Mouse (Mus musculus) neural tube, embryonic 14.5 days (tissue): Measurements from ENCODE around the gene Gm498. TPM values are rescaled to one million over a fixed set of nuclear protein-coding genes. Genes with fewer than 3 reads are reported as not detected.

Experiments used
- ATAC-seq: fragments of 200-750 bp; cut with Nextera tagmentation; 2 replicates; pipeline ENCODE4 v1.8.0; 2017; ENCODE audit warnings: low read depth, mild to moderate bottlenecking, moderate TSS enrichment, moderate library complexity
- H3K27ac ChIP-seq: fragments of 300-500 bp; sonication (generic); 2 replicates; pipeline ENCODE4 v1.5.1; 2014; ENCODE audit warnings: low read depth, mild to moderate bottlenecking, control low read depth, low read length, moderate library complexity, mixed read lengths
- H3K27me3 ChIP-seq: fragments of 300-500 bp; sonication (generic); 2 replicates; pipeline ENCODE4 v1.6.1; 2014; ENCODE audit warnings: low read length; ENCODE audit not compliant: control insufficient read depth, insufficient read depth
- H3K36me3 ChIP-seq: fragments of 300-500 bp; sonication (generic); 2 replicates; pipeline ENCODE4 v1.6.1; 2014; ENCODE audit warnings: low read length, mixed read lengths; ENCODE audit not compliant: control insufficient read depth, insufficient read depth
- H3K4me1 ChIP-seq: fragments of 300-500 bp; sonication (generic); 2 replicates; pipeline ENCODE4 v1.6.1; 2014; ENCODE audit warnings: low read length; ENCODE audit not compliant: control insufficient read depth, insufficient read depth
- H3K4me2 ChIP-seq: fragments of 300-500 bp; sonication (generic); 2 replicates; pipeline ENCODE4 v1.6.1; 2014; ENCODE audit warnings: mild to moderate bottlenecking, low read depth, low read length, control low read depth
- H3K4me3 ChIP-seq: fragments of 300-500 bp; sonication (generic); 2 replicates; pipeline ENCODE4 v1.5.1; 2014; ENCODE audit warnings: low read depth, low read length, control low read depth, mixed read lengths
- H3K9ac ChIP-seq: fragments of 300-500 bp; sonication (generic); replicated peaks from 2 replicates; pipeline ENCODE4 v1.6.1; 2014; ENCODE audit warnings: low read depth, mild to moderate bottlenecking, control low read depth, low read length, mixed read lengths
- H3K9me3 ChIP-seq: fragments of 300-500 bp; sonication (generic); 2 replicates; pipeline ENCODE4 v1.6.1; 2016; ENCODE audit warnings: low read length; ENCODE audit not compliant: control insufficient read depth
- WGBS: fragments of 180-500 bp; shearing (Covaris S2); extraction: QIAGEN DNeasy Blood & Tissue Kit; methylation state at CpG from one replicate; pipeline ENCODE4 v1.1.7; 2014; 5-methylcytosine and 5-hydroxymethylcytosine counted together
- polyA plus RNA-seq: library from polyadenylated mRNA; unstranded; fragments of >200 nt; fragmentation: Nextera tagmentation; extraction: Ambion mirVana; gene quantifications from 2 replicates; pipeline ENCODE4 v1.2.1, GENCODE M21; 2014

The Gm498 gene
- polyA plus RNA-seq, result not detected in 2 replicates

DNA sequence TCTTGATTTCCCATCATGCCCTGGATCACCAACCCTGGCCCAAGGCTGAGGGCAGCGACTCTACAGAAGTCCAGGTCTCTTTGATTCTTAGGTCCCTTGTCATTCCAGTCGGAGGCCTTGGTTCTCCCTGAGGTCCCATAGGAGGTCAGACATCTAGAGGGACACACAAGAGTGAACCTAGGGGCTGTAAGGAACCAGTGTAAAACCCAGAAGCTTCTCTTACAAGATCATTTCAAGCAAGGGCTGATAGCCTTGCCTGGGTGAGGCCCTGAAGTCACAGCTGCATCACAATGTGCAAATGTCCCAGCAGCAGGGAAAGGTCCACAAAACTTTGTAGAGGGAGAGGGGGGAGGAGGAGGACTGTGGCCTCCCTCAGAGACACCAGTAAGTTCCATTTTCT is at the start of gene Gm498:
Gene Gm498 (plus strand): TSS at position 301 of the 400 bp plus-strand sequence.
- no peaks in the 10 kb centered on the region for H3K9me3 ChIP-seq
- WGBS, result 85% methylated on average over 2 of the region's 2 CpGs
- no peak within 1 kb of the TSS for H3K4me2 ChIP-seq
- ATAC-seq, result no peak
- H3K4me3 ChIP-seq, result no peak within 1 kb of the TSS
- H3K9ac ChIP-seq, result no peak within 1 kb of the TSS
- H3K36me3 ChIP-seq, result no peaks in the 10 kb centered on the region
- H3K4me1 ChIP-seq, result no peaks in the 10 kb centered on the region
- H3K27me3 ChIP-seq, result no peaks in the 10 kb centered on the region
- H3K27ac ChIP-seq, result no peak within 1 kb of the TSS

DNA sequence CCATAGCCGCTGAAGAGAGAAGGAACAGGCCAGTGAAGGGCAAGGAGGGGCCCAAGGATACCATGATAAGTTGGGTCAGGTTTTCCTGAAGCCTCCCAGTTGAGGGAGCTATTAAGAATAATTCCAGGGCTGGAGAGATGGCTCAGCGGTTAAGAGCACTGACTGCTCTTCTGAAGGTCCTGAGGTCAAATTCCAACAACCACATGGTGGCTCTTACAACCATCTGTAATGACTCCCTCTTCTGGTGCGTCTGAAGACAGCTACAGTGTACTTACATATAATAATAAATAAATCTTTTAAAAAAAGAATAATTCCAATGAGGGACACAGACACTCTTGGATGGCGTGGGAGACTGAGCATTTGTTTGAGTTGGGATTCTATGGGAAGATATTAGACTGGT is 47.4 kb upstream of the Gm498 start:
- Histone ChIP-seq H3K27me3 (no peaks in the 10 kb centered on the region), H3K4me3 (no peak overlapping the region), H3K9ac (no peak overlapping the region), H3K36me3 (peaks cover 7% of the 10 kb centered on the region; the same call in 1 of the 2 replicates), H3K4me1 (peaks cover 10% of the 10 kb centered on the region), H3K27ac (no peak overlapping the region), H3K4me2 (no peak overlapping the region), H3K9me3 (no peaks in the 10 kb centered on the region)
- WGBS, result 89% methylated on average over 4 of the region's 4 CpGs
- no peak for ATAC-seq

GRCm38 (mm10) chr7:143821241-143821640 is 45.4 kb upstream of the Gm498 start:
- H3K4me1 ChIP-seq, result peaks cover 10% of the 10 kb centered on the region
- no peak overlapping the region for H3K27ac ChIP-seq
- H3K4me2 ChIP-seq, result no peak overlapping the region
- no peak for ATAC-seq
- no peaks in the 10 kb centered on the region for H3K36me3 ChIP-seq
- no peaks in the 10 kb centered on the region for H3K27me3 ChIP-seq
- H3K9me3 ChIP-seq, result no peaks in the 10 kb centered on the region
- WGBS, result 89% methylated on average over 2 of the region's 2 CpGs
- H3K4me3 ChIP-seq, result no peak overlapping the region
- no peak overlapping the region for H3K9ac ChIP-seq

GRCm38 (mm10) chr7:143822375-143823265 is 44.0 kb upstream of the Gm498 start, which contains the start of the genes Nadsyn1 and Dhcr7:
Nadsyn1 (minus strand) TSS chr7:143822849.
Dhcr7 (plus strand) TSS chr7:143823145.
- H3K27ac ChIP-seq, result peak within 1 kb of the TSS; percentile 68
- H3K36me3 ChIP-seq, result no peaks in the 10 kb centered on the region
- H3K9me3 ChIP-seq, result no peaks in the 10 kb centered on the region
- WGBS, result under 1% methylated on average over 40 of the region's 40 CpGs
- peak within 1 kb of the TSS; percentile 43 for H3K4me3 ChIP-seq
- H3K4me1 ChIP-seq, result peaks cover 10% of the 10 kb centered on the region
- peak within 1 kb of the TSS; percentile 66 for H3K4me2 ChIP-seq
- H3K27me3 ChIP-seq, result no peaks in the 10 kb centered on the region
- H3K9ac ChIP-seq, result peak within 1 kb of the TSS; percentile 61
- ATAC-seq, result peak; percentile 97

DNA sequence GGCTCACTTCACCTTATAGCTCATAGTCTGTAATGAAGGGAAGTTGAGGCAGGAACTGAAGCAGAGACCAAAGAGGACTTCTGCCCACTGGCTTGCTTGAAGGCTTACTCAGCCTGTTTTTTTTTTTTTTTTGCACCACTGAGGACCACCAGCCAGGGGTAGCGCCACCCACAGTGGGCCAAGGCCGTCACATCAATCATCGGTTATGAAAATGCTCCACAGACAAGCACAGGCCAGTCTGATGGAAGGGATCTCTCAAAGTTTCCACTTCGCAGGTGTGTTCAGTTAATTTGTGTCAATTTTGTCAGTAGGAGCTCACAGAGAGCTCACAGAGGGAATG is 43.4 kb upstream of the Gm498 start:
- 79% methylated on average over 4 of the region's 4 CpGs for WGBS
- H3K9ac ChIP-seq, result peak overlapping the region; percentile 44; the same call in 1 of the 2 replicates
- H3K27me3 ChIP-seq, result no peaks in the 10 kb centered on the region
- H3K4me3 ChIP-seq, result peak overlapping the region; percentile 43
- peak overlapping the region; percentile 68 for H3K27ac ChIP-seq
- peak overlapping the region; percentile 50 for H3K4me2 ChIP-seq
- H3K36me3 ChIP-seq, result no peaks in the 10 kb centered on the region
- H3K4me1 ChIP-seq, result peaks cover 10% of the 10 kb centered on the region
- H3K9me3 ChIP-seq, result no peaks in the 10 kb centered on the region
- 0 out of 2 replicates have a peak, but pooled peaks have one; percentile 16 for ATAC-seq

- Histone ChIP-seq H3K4me3 (no peak overlapping the region), H3K36me3 (no peaks in the 10 kb centered on the region), H3K9ac (no peak overlapping the region), H3K4me1 (peaks cover 24% of the 10 kb centered on the region), H3K9me3 (no peaks in the 10 kb centered on the region), H3K27ac (no peak overlapping the region), H3K27me3 (no peaks in the 10 kb centered on the region), H3K4me2 (no peak overlapping the region)
- ATAC-seq, result no peak
- WGBS, result 88% methylated on average over 2 of the region's 2 CpGs
Observed at GRCm38 (mm10) chr7:143826985-143827384, 39.7 kb upstream of the Gm498 start.

DNA sequence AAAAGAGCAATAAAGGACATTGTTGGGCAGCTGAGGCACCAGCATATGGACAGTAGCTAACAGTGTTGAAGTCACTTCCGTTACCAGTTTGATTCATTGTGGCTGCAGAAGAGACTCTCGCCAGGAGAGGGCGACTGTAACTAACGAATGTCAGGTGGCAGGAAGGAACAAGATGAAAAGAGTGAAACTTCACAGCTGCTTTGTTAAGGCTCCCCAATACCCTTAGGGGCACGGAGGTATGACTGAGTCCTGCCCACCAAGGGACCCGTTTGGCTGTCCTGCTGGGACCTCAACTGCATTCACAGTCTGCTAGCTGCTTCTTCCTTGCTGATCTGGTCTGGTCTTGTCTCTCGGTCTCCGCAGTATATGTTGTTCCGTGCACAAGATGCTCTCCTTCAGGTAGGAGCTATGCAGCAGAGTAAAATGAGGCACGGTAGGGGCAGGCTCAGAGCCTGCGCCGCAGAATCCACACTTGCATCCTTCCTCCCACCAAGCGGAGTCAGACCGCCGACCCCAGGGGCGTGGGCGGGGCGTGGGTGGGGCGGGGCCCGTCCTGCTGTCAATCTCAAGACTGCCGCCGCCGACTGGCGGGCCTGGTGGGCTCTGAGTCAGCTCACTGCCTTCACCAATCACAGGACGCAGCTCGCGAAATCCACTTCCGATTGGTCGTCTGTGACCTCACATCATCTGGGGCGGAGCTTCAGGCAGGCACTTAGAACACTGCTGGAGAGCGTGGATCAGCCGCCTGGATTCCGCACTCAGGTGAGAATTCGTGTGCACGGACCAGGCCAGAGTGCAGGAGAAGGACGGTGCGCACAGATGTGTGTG is 36.9 kb upstream of the Gm498 start:
- Histone ChIP-seq H3K9me3 (no peaks in the 10 kb centered on the region), H3K4me3 (peak overlapping the region; percentile 56), H3K27ac (peak overlapping the region; percentile 82), H3K4me2 (peak overlapping the region; percentile 82), H3K36me3 (no peaks in the 10 kb centered on the region), H3K4me1 (peaks cover 29% of the 10 kb centered on the region), H3K27me3 (no peaks in the 10 kb centered on the region), H3K9ac (peak overlapping the region; percentile 68)
- ATAC-seq, result peak; percentile 98
- WGBS, result 1% methylated on average over 37 of the region's 37 CpGs

DNA sequence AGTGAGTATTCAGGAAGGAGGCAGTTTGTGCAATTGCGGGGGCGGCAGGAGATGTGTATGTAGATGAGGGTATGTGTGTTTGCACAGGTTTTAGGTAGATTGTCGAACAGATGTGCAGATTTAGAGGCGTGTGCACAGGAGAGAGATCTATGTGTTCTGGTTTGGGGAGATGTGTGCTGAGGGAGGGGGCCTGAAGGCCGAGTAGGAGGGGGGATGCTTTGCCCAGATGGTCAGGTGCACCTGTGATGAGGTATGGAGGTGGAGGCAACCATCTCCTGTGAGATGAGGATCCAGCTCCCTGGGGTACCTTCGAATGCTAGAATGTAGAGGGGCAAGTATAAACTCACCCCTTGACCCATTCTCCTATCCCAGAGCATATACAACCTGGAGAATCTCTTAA is 36.2 kb upstream of the Gm498 start:
- H3K4me2 ChIP-seq, result peak overlapping the region; percentile 82
- ATAC-seq, result peak; percentile 15; the same call in 1 of the 2 replicates
- 10% methylated on average over 6 of the region's 6 CpGs for WGBS
- H3K27ac ChIP-seq, result peak overlapping the region; percentile 82
- H3K27me3 ChIP-seq, result no peaks in the 10 kb centered on the region
- H3K36me3 ChIP-seq, result no peaks in the 10 kb centered on the region
- no peaks in the 10 kb centered on the region for H3K9me3 ChIP-seq
- H3K4me1 ChIP-seq, result peaks cover 36% of the 10 kb centered on the region
- H3K4me3 ChIP-seq, result peak overlapping the region; percentile 56
- peak overlapping the region; percentile 68 for H3K9ac ChIP-seq
